Mouse (Mus musculus) lung, postnatal 0 days (tissue): ENCODE measurements at regions not wholly inside any gene's neighbourhood (a gene's known extent, or its start where the extent isn't known, plus 50 kb on each side); places are given as distances from the start of the nearest gene placed in this dataset.
A peak's percentile ranks its signal among the peaks of the same experiment; 100 is the strongest.

Source experiments
- ATAC-seq: fragments of 200-750 bp; cut with Nextera tagmentation; 2 replicates; pipeline ENCODE4 v1.8.0; 2017; ENCODE audit warnings: moderate library complexity
- DNase-seq: peaks from one replicate; pipeline ENCODE4 v3.0.0-alpha.2; 2016; ENCODE audit warnings: low spot score
- H3K27ac ChIP-seq: fragments of 300-500 bp; sonication (generic); 2 replicates; pipeline ENCODE4 v1.5.1; 2014; ENCODE audit warnings: antibody characterized with exemption, mild to moderate bottlenecking, low read length, mixed read lengths
- H3K27me3 ChIP-seq: fragments of 300-500 bp; sonication (generic); replicated peaks from 2 replicates; pipeline ENCODE4 v1.6.1; 2014; ENCODE audit warnings: low read length, mixed read lengths; ENCODE audit not compliant: insufficient read depth
- H3K36me3 ChIP-seq: fragments of 300-500 bp; sonication (generic); 2 replicates; pipeline ENCODE4 v1.6.1; 2014; ENCODE audit warnings: low read length, mixed read lengths; ENCODE audit not compliant: insufficient read depth
- H3K4me1 ChIP-seq: fragments of 300-500 bp; sonication (generic); 2 replicates; pipeline ENCODE4 v1.6.1; 2014; ENCODE audit warnings: antibody characterized with exemption, low read depth, low read length, mixed read lengths; ENCODE audit not compliant: insufficient read depth
- H3K4me2 ChIP-seq: fragments of 300-500 bp; sonication (generic); replicated peaks from 2 replicates; pipeline ENCODE4 v1.6.1; 2014; ENCODE audit warnings: low read depth, mild to moderate bottlenecking, low read length, moderate library complexity, mixed read lengths
- H3K4me3 ChIP-seq: fragments of 300-500 bp; sonication (generic); 2 replicates; pipeline ENCODE4 v1.5.1; 2014; ENCODE audit warnings: low read depth, low read length
- H3K9ac ChIP-seq: fragments of 300-500 bp; sonication (generic); replicated peaks from 2 replicates; pipeline ENCODE4 v1.6.1; 2014; ENCODE audit warnings: low read depth, mild to moderate bottlenecking
- H3K9me3 ChIP-seq: fragments of 300-500 bp; sonication (generic); 2 replicates; pipeline ENCODE4 v1.6.1; 2016; ENCODE audit warnings: low read length, mixed read lengths
- CTCF ChIP-seq: IDR thresholded peaks from 2 replicates; pipeline ENCODE4 v1.5.1; 2016; ENCODE audit warnings: antibody characterized with exemption, mild to moderate bottlenecking
- EP300 ChIP-seq: IDR thresholded peaks from 2 replicates; pipeline ENCODE4 v1.6.1; 2016; ENCODE audit warnings: antibody characterized with exemption, mild to moderate bottlenecking, control low read depth
- WGBS: fragments of 180-500 bp; shearing (Covaris S2); extraction: QIAGEN DNeasy Blood & Tissue Kit; methylation state at CpG from one replicate; pipeline ENCODE4 v1.1.7; 2014; 5-methylcytosine and 5-hydroxymethylcytosine counted together

- no peaks in the 10 kb centered on the region for H3K4me1 ChIP-seq
- no peak overlapping the region for H3K9ac ChIP-seq
- ATAC-seq (no peak), DNase-seq (no peak)
- H3K27ac ChIP-seq: no peak overlapping the region
- no peak for TF ChIP-seq CTCF
- no peak for TF ChIP-seq EP300
- no peaks in the 10 kb centered on the region for H3K27me3 ChIP-seq
- no peaks in the 10 kb centered on the region for H3K36me3 ChIP-seq
- WGBS: 78% methylated on average over 3 of the region's 3 CpGs
- H3K9me3 ChIP-seq: no peaks in the 10 kb centered on the region
- H3K4me3 ChIP-seq: no peak overlapping the region
- H3K4me2 ChIP-seq: no peak overlapping the region
Observed at GRCm38 (mm10) chr1:42169505-42169904, 526.1 kb upstream of the Pou3f3 start.

- Histone ChIP-seq H3K4me2 (no peak overlapping the region), H3K4me3 (no peak overlapping the region), H3K9ac (no peak overlapping the region), H3K9me3 (no peaks in the 10 kb centered on the region), H3K4me1 (no peaks in the 10 kb centered on the region), H3K27ac (no peak overlapping the region), H3K27me3 (no peaks in the 10 kb centered on the region), H3K36me3 (no peaks in the 10 kb centered on the region)
- no peak for ATAC-seq
- DNase-seq: no peak
- no peak for TF ChIP-seq EP300
- TF ChIP-seq CTCF: no peak
Observed at GRCm38 (mm10) chr1:42186295-42186694, 509.3 kb upstream of the Pou3f3 start.

GRCm38 (mm10) chr1:42228098-42228497 is 467.5 kb upstream of the Pou3f3 start:
- no peaks in the 10 kb centered on the region for H3K9me3 ChIP-seq
- 96% methylated on average over 1 of the region's 1 CpGs for WGBS
- no peak overlapping the region for H3K27ac ChIP-seq
- H3K4me3 ChIP-seq: no peak overlapping the region
- ATAC-seq: no peak
- no peaks in the 10 kb centered on the region for H3K4me1 ChIP-seq
- no peak overlapping the region for H3K9ac ChIP-seq
- TF ChIP-seq CTCF: no peak
- TF ChIP-seq EP300: no peak
- no peak overlapping the region for H3K4me2 ChIP-seq
- H3K36me3 ChIP-seq: no peaks in the 10 kb centered on the region
- H3K27me3 ChIP-seq: no peaks in the 10 kb centered on the region
- DNase-seq: no peak

GRCm38 (mm10) chr1:42229711-42230110 is 465.9 kb upstream of the Pou3f3 start:
- 46% methylated on average over 12 of the region's 12 CpGs for WGBS
- Histone ChIP-seq H3K27me3 (no peaks in the 10 kb centered on the region), H3K4me2 (peak overlapping the region; percentile 32; the same call in 1 of the 2 replicates), H3K36me3 (no peaks in the 10 kb centered on the region), H3K4me3 (no peak overlapping the region), H3K9me3 (no peaks in the 10 kb centered on the region), H3K27ac (no peak overlapping the region), H3K9ac (no peak overlapping the region), H3K4me1 (no peaks in the 10 kb centered on the region)
- ATAC-seq: no peak
- peak; percentile 23 for DNase-seq
- TF ChIP-seq EP300 (no peak), CTCF (no peak)

GRCm38 (mm10) chr1:42230469-42231040 is 465.0 kb upstream of the Pou3f3 start:
- Histone ChIP-seq H3K4me2 (no peak overlapping the region), H3K27ac (no peak overlapping the region), H3K9me3 (no peaks in the 10 kb centered on the region), H3K9ac (no peak overlapping the region), H3K36me3 (no peaks in the 10 kb centered on the region), H3K4me3 (no peak overlapping the region), H3K27me3 (no peaks in the 10 kb centered on the region), H3K4me1 (no peaks in the 10 kb centered on the region)
- TF ChIP-seq EP300 (no peak), CTCF (no peak)
- ATAC-seq (no peak), DNase-seq (no peak)
- WGBS: 81% methylated on average over 21 of the region's 21 CpGs

- Histone ChIP-seq H3K4me1 (no peaks in the 10 kb centered on the region), H3K27ac (no peak overlapping the region), H3K36me3 (no peaks in the 10 kb centered on the region), H3K9ac (no peak overlapping the region), H3K4me3 (no peak overlapping the region), H3K4me2 (no peak overlapping the region), H3K27me3 (no peaks in the 10 kb centered on the region), H3K9me3 (no peaks in the 10 kb centered on the region)
- WGBS: 52% methylated on average over 5 of the region's 5 CpGs
- DNase-seq: no peak
- no peak for ATAC-seq
- no peak for TF ChIP-seq CTCF
Observed at GRCm38 (mm10) chr1:42231091-42231490, 464.5 kb upstream of the Pou3f3 start.

- H3K36me3 ChIP-seq: no peaks in the 10 kb centered on the region
- 70% methylated on average over 5 of the region's 5 CpGs for WGBS
- H3K4me2 ChIP-seq: no peak overlapping the region
- no peaks in the 10 kb centered on the region for H3K4me1 ChIP-seq
- no peak overlapping the region for H3K9ac ChIP-seq
- H3K4me3 ChIP-seq: no peak overlapping the region
- no peak overlapping the region for H3K27ac ChIP-seq
- DNase-seq (no peak), ATAC-seq (no peak)
- no peaks in the 10 kb centered on the region for H3K9me3 ChIP-seq
- H3K27me3 ChIP-seq: no peaks in the 10 kb centered on the region
- TF ChIP-seq EP300 (no peak), CTCF (no peak)
Observed at GRCm38 (mm10) chr1:42231897-42232296, 463.7 kb upstream of the Pou3f3 start.
